ENCODE assay signal across 11 mouse cellular contexts in the genomic region with DNA sequence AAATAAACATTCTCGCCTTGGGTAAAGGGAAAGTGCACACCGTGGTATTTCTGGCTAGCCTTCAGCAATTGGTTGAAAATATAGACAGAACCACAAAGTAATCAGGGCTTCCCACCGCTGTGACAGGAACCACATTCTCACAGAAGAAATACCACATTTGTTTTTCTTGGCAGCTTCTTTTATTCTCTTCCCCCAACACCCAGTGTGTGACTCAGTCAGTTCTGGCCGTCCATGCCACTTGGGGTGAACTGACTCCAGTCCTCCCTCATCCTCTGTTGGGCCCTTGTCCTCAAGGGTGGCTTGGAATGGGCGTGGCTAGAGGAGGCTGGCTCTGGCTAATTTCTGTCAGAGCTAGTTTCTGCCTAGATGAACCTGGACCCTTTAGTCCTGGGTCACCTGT. TPM values are rescaled to one million over a fixed set of nuclear protein-coding genes. Genes with fewer than 3 reads are reported as not detected.
DNase-seq lines count a peak whose midpoint lies in the region; ATAC-seq and TF ChIP-seq lines count a peak whose summit lies in the region.
"Had no signal": no experiment of that assay in that cellular context is flagged by ENCODE, and none has a peak within 500 bp of the region (broad histone marks: within the 10 kb centered on the region; RNA-seq: fewer than 3 reads in every experiment).

No protein-coding gene starts in this region.

- H3K9ac ChIP-seq in stomach, postnatal 0 days (ENCODE audit: low read length) = no peak overlapping the region
- H3K9ac ChIP-seq: liver, embryonic 12.5 days; neural tube, embryonic 12.5 days had no signal

- H3K4me2 ChIP-seq in stomach, postnatal 0 days (replicated peaks; ENCODE audit: low read depth) = no peak overlapping the region
- H3K4me2 ChIP-seq: liver, embryonic 12.5 days; neural tube, embryonic 12.5 days had no signal

- peaks cover 9% of the 10 kb centered on the region; the same call in 1 of the 2 replicates for H3K4me1 ChIP-seq in embryonic fibroblast, embryonic 13.5 days (ENCODE audit: control insufficient read depth, insufficient read depth, low read length)
- peaks cover 2% of the 10 kb centered on the region; the same call in 1 of the 2 replicates for H3K4me1 ChIP-seq in stomach, postnatal 0 days (replicated peaks; ENCODE audit: control insufficient read depth, insufficient read depth)
- H3K4me1 ChIP-seq: neural tube, embryonic 12.5 days had no signal

- no peak for TF ChIP-seq POLR2A in embryonic fibroblast, embryonic 13.5 days (IDR thresholded peaks at IDR 0.05; ENCODE audit: low read depth, low read length)

- TF ChIP-seq CTCF in embryonic fibroblast, embryonic 13.5 days (IDR thresholded peaks at IDR 0.05; ENCODE audit: borderline replicate concordance, insufficient read depth, low read length) = no peak
- no peak for TF ChIP-seq CTCF in stomach, postnatal 0 days (IDR thresholded peaks at IDR 0.05; ENCODE audit: low read depth)

- 28% methylated on average over 5 of the region's 5 CpGs for WGBS in stomach, postnatal 0 days

- H3K27me3 ChIP-seq in stomach, postnatal 0 days (ENCODE audit: control insufficient read depth, insufficient read depth, low read length) = no peaks in the 10 kb centered on the region
- H3K27me3 ChIP-seq: liver, embryonic 12.5 days; neural tube, embryonic 12.5 days had no signal

- DNase-seq in lung, adult 18-20 months = peak; percentile 39 to 64
- no peak for DNase-seq in lung, postnatal 25 days (ENCODE audit: low spot score)
- DNase-seq in stomach, postnatal 0 days (ENCODE audit: low spot score) = no peak
- no peak for DNase-seq in spleen, postnatal 14 days (ENCODE audit: low spot score in 2 of 2)
- no peak for DNase-seq in right cerebral cortex, postnatal 4 days
- no peak for DNase-seq in gastrocnemius, postnatal 4 days (ENCODE audit: low spot score in 2 of 2)

- no peaks in the 10 kb centered on the region for H3K9me3 ChIP-seq in stomach, postnatal 0 days (ENCODE audit: control insufficient read depth, low read length)
- H3K9me3 ChIP-seq: liver, embryonic 12.5 days; neural tube, embryonic 12.5 days had no signal

- ATAC-seq in hematopoietic stem cell, adult 5-6 weeks (replicated peaks in 1 of 2; ENCODE audit: insufficient read depth in 1 of 2, low FRiP score in 2 of 2, low TSS enrichment in 1 of 2, low read depth in 1 of 2, poor library complexity in 2 of 2, severe bottlenecking in 2 of 2) = peak; percentile 82 to 83
- peak; percentile 63; the same call in 1 of the 2 replicates for ATAC-seq in stomach, postnatal 0 days (ENCODE audit: low FRiP score, low TSS enrichment)
- ATAC-seq: liver, embryonic 12.5 days had no signal

- H3K27ac ChIP-seq in embryonic fibroblast, embryonic 13.5 days (ENCODE audit: insufficient read depth, low read length) = 0 out of 2 replicates have a peak overlapping the region, but pooled peaks have one; percentile 3
- H3K27ac ChIP-seq in stomach, postnatal 0 days (replicated peaks) = no peak overlapping the region
- H3K27ac ChIP-seq: liver, embryonic 12.5 days; neural tube, embryonic 12.5 days had no signal

- H3K4me3 ChIP-seq in embryonic fibroblast, embryonic 13.5 days (ENCODE audit: insufficient read depth, low read length) = 0 out of 2 replicates have a peak overlapping the region, but pooled peaks have one; percentile 1
- no peak overlapping the region for H3K4me3 ChIP-seq in stomach, postnatal 0 days (ENCODE audit: low read depth, low read length)
- H3K4me3 ChIP-seq: liver, embryonic 12.5 days; neural tube, embryonic 12.5 days had no signal

- H3K36me3 ChIP-seq in stomach, postnatal 0 days (ENCODE audit: control insufficient read depth, insufficient read depth, low read length) = no peaks in the 10 kb centered on the region
- H3K36me3 ChIP-seq: G1E; liver, embryonic 12.5 days; neural tube, embryonic 12.5 days had no signal

- TF ChIP-seq EP300 in stomach, postnatal 0 days (optimal IDR thresholded peaks at IDR 0.05) = no peak

RNA-seq across cellular contexts. Expression of a gene that starts 14.6 kb away (rescaled TPM):
- polyA plus RNA-seq in embryonic fibroblast, embryonic 13.5 days (2011; ENCODE audit: insufficient read length, low read depth, missing spikeins) = 8.1 and 8.9 TPM in 2 replicates
- 17.0 and 21.8 TPM in 2 replicates for total RNA-seq in hematopoietic stem cell, adult 5-6 weeks (2017)
- polyA plus RNA-seq in stomach, postnatal 0 days (2015; fragmentation: Nextera tagmentation; extraction: Ambion mirVana) = 17.3 and 19.2 TPM in 2 replicates
- total RNA-seq in gastrocnemius, postnatal 4 days (2021) = 10 to 100 TPM; 26.6 to 27.0 TPM

RNA-seq across cellular contexts. Expression of a gene that starts 30.0 kb away (rescaled TPM):
- 1.6 and 3.1 TPM in 2 replicates for polyA plus RNA-seq in embryonic fibroblast, embryonic 13.5 days (2011; ENCODE audit: insufficient read length, low read depth, missing spikeins)
- 0.69 TPM in 1 of 2 replicates, not detected in the other for total RNA-seq in hematopoietic stem cell, adult 5-6 weeks (2017)
- polyA plus RNA-seq in stomach, postnatal 0 days (2015; fragmentation: Nextera tagmentation; extraction: Ambion mirVana) = 1.4 and 1.7 TPM in 2 replicates
- total RNA-seq in gastrocnemius, postnatal 4 days (2021) = 1 to 10 TPM; 8.2 to 8.4 TPM
- polyA plus RNA-seq: G1E had no signal

RNA-seq across cellular contexts. Expression of a gene that starts 34.1 kb away (rescaled TPM):
- polyA plus RNA-seq in embryonic fibroblast, embryonic 13.5 days (2011; ENCODE audit: insufficient read length, low read depth, missing spikeins) = 1,990 and 2,799 TPM in 2 replicates
- total RNA-seq in hematopoietic stem cell, adult 5-6 weeks (2017) = 151 and 344 TPM in 2 replicates
- polyA plus RNA-seq in stomach, postnatal 0 days (2015; fragmentation: Nextera tagmentation; extraction: Ambion mirVana) = 682 and 701 TPM in 2 replicates
- 10 to 100 TPM; 43.9 to 44.9 TPM for total RNA-seq in gastrocnemius, postnatal 4 days (2021)

Comparison
In these comparisons a context has a peak if more than half of its experiments do, and no peak if none do; other contexts are left out.
1. DNase-seq: peak in lung, adult 18-20 months (2 of 2); none in lung, postnatal 25 days (single experiment), stomach, postnatal 0 days (single experiment), spleen, postnatal 14 days (0 of 2), right cerebral cortex, postnatal 4 days (single experiment) and gastrocnemius, postnatal 4 days (0 of 2).